Mouse (Mus musculus): ENCODE measurements at regions not wholly inside any gene's neighbourhood (a gene's known extent, or its start where the extent isn't known, plus 50 kb on each side); places are given as distances from the start of the nearest gene placed in this dataset.
"Not testable (repeated sequence)": the region's sequence is repeated elsewhere in the genome, so short reads cannot be mapped to it uniquely, and the experiment has no call there.

DNA sequence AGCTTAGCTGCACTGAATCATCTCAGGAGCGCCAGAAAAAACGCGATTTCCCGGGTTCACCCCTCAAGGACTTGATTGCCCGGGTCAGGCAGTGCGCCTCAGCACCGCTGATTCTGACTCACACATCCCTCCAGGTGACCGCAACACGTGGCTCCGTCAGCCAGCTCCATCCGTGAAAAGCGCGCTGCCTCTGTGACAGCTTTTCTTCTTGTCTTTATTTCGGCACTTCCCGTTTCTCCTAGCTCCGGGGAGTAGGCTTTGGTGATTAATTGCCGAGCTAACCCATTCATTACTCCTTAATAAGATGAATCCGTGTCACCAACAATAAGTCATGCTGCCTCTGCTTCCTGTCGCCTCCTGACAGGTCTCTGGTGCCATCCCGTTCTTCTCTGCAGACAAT is 108.6 kb downstream of the Katnal1 start:
- peak; percentile 16 for DNase-seq

DNA sequence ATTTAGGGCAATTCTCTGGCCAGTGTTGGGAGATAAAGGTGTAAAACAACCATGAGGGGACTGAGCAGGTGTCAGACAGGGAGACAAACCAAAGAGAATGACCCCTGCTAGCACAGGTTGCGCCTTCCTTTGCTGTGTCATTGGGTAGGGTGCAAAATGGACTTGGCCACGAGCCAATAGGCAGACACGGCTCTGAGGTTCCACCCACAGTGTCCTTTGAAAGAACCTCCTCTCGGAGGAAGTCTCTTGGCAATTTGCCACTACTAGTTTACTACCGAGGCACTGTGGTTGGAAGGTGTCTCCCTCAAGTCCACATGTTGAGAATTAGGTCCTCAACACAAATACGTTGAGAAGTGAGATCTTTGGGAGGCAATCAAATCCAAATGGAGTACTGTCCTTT is 109.7 kb downstream of the Katnal1 start:
- DNase-seq, result no peak

DNA sequence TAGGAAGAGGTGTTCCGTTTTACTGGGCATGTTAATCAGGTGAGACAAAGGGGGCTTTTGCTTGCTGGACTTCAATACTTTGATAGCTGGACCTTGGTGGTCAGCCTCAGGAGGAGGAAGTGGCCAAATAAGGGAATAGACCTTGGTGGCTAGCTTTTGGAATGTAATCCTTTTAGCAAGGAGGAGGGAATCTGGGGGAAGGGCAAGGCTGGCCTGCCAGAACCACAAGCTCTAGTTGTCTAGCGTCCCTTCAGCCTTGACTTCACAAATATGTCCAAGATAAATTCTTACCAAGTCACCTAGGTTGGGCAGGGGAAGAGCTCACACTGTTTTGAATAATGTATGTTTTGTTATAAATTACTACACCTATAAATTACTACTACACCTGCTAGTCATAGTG is 110.4 kb downstream of the Katnal1 start:
- DNase-seq, result no peak

DNA sequence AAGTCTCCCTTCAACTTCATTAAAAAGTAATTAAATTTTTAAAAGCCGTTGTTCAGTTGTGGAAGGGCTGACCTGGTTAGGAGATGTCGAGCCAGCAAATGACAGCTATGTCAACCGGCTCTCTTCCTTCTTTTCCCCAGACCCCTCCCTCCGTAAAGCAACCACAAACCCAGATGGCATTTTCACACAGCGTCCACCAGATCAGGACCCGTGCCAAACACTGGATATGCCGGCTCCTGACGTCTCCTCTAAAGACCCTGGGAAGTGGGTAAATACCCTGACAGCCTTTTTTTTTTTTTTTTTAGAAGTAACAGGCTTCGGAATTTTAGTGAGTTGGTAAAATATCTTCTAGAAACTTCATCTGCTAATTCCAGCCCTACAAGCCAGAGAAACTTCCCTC is 116.3 kb downstream of the Katnal1 start:
- no peak for DNase-seq

DNA sequence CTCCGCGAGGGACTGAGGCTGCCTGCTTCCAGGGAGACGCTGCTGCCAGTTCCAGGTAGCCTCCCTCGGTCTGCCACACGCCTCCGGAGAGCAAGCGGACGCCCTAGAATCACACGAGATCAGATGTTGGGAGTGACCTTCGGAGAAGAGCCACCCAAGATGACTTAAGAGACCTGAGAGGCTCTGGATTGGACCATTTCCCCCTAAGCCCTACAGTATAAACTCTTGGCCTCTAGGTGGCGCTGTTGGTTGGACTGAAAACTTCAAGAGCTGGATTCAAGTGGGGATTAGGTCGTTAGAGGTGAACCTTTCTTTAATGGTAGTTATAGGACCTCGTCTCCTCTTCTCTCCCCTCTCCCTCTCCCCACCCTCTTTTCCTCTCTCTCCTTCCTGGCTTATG is 117.1 kb downstream of the Katnal1 start:
- peak; percentile 81 for DNase-seq

DNA sequence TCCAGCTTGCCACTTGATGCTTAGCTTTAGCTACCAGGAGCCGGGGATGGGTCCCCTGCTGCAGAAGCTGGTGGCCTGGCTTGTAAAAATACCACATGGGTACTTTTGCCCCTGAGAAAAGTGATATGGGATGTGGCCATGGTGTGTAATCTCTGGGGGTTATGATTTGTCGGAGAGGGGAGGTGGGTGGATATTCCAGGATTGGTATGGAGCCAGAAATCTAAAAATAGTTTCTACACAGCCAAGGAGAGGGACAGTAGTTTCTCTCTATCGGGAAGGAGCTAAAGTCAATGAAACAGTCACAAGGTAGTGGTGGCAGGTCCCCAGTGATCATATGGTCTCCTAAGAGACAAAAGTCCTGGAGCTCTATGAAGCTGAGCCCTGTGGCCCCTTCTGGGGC is 119.6 kb downstream of the Katnal1 start:
- no peak for DNase-seq

DNA sequence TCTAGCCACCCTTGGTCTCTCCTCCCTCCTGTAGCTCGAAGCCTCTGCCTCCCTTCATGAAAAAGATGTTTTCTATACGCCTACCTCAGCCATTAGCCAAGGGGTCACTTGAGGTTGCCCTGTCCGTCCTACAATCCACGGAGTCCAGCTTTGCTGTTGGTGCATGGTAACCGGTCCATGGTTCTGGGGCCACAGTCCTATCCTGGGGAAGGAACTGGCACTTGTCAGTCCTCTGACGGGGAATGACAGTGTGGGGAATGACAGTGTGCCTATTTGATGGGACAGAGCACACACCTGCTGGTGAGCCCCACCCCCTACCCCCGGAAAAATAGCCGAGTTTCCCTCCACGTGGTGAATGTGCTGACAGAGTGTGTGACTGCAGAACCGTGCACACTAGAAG is 120.1 kb downstream of the Katnal1 start:
- DNase-seq, result no peak

DNA sequence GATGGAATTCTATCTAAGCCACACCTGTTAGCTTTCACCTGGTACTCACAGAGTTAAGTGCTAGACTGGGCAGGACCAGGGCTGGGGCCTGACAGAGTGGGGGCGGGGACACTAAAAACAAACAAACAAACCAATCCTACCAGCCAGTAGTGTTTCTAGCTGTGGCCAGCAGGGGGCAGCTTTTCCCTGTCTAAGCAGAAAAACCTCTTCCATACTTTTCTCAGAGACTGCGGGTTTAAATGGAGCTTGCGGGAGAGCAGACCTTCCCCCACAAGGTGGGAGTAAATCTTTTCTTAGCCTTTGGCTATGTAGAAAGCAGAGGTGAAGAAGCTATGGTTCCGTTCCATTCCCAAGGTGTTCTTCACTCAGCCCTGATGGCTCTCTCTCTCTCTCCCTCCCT is 120.7 kb downstream of the Katnal1 start:
- DNase-seq, result peak; percentile 85

DNA sequence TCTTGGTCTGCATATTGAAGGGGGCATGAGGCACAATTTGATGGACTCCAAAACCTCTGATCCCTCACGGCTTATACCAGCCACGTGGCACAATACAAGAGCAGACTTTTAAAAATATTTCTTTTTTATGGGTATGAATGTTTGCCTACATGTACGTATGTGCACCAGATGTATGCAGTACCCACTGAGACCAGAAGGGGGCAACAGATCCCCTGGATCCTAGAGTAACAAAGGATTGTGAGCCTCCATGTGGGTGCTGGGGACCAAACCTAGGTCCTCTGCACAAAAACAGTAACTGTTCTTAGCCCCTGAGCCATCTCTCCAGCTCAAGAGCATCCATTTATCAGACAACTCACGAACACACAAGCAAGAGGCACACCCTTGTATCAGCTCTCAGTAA is 121.5 kb downstream of the Katnal1 start:
- no peak for DNase-seq

DNA sequence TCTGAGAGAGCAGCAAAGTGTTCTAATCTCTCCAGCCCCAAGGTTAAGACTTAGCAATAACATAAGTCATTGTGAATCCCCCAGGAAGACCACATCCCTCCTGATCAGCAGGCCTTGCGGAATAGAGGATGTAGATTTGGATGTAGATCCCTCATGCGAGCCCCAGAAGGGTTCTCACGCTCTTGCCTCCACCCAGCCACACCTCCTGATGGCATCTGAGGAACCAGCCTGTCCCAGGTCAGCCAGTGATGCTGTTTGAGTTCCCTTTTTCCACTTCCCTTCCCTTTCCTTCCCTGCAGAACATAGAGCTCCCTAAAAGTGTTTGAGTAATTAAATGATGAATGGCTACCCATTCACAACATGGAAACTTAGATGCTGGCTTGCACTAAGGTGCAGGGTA is 124.1 kb downstream of the Katnal1 start:
- no peak for DNase-seq

DNA sequence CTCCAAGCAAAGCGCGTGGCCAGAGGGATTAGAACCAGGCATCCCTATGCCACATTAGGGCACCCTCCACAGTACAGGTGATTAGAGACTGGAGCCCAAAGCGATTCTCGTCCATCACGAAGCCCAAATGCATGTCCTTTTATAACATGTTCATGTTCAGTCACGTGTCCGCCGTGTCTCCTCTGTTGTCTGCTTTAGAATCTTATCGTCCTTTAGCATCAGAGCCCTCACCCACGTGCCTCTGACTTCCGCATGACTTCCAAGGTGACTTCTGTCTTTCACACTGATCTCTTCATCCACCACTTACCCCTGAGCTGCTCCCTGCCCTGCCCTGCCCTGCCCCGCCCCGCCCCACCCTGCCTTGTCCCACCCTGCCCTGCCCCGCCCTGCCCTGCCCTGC is 125.3 kb downstream of the Katnal1 start:
- DNase-seq, result no peak

DNA sequence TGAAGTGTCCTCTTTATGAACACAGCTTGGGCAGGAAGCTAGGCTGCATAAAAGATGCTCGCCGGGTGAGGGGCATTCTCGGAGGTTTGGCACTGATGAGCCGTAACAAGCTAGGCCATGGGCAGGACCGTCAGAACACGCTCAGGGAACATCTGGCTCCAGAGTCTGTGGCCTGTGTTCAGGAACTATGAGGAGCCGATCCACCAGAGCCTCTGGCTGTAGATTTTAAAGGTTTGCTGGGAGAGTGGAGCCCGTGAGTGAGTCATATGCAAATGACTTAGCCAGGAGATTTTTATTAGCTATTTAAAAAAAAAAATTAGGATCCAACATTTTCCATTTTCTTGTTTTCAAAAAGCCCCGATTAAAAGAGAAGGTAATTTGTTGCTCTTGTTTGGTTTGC is 126.4 kb downstream of the Katnal1 start:
- DNase-seq, result no peak

DNA sequence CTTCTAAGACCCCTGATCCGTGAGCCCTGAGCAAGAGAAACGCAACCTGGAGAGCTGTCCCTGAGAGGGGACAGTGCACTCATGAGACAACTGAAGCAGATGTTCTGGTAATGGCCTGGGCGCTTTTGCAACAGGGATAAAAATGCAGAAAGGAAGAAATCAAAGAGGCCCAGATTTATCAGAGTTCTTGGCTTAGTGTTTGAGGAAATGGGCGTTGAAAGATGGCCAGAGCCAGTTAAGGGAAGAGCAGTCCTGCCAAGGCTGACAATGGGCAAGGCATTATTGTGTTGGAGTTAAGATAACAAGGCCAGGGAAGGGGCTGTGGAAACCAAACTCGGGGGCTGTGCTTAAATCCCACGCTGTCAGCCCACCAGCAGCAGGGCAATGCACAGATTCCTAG is 130.6 kb downstream of the Katnal1 start:
- no peak for DNase-seq

DNA sequence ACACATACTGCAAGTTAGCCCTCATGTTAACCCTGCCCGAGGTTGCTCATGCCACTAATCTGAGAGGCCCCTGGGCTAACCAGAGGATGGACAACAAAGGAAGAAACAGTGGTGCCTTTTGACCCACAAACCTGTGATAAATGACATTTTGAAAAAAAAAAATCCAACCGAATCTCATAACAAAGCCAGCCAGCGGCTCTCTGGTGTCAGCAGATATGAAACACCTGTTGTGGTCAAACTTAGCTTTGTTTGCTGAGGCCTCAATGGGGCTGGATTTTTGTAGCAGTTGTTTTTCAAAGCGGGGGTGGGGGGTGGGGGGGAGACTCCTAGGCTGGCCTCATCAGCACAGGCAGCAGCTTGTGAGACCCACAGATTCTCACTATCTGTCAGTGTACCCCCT is 133.0 kb downstream of the Katnal1 start:
- no peak for DNase-seq

DNA sequence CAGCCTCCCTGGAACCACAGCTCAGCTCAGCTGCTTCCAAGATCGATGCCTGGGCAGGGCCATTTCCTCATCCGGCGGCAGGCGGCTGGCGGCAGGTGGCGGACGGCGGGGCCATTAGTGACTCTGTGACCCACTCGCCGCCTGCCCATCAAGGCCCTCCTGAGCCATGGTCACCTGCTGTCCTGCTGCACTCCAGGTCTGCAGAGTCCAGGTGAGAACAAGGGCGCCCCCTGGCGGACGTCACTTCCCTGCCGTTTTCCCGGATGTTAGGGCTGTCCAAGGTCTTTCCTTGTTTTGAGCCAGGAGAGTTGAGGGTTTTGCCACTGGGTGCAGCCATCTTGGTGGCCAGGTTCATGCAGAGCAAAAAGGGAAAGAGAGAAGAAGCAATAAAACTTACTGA is 134.7 kb downstream of the Katnal1 start:
- peak; percentile 72 for DNase-seq

DNA sequence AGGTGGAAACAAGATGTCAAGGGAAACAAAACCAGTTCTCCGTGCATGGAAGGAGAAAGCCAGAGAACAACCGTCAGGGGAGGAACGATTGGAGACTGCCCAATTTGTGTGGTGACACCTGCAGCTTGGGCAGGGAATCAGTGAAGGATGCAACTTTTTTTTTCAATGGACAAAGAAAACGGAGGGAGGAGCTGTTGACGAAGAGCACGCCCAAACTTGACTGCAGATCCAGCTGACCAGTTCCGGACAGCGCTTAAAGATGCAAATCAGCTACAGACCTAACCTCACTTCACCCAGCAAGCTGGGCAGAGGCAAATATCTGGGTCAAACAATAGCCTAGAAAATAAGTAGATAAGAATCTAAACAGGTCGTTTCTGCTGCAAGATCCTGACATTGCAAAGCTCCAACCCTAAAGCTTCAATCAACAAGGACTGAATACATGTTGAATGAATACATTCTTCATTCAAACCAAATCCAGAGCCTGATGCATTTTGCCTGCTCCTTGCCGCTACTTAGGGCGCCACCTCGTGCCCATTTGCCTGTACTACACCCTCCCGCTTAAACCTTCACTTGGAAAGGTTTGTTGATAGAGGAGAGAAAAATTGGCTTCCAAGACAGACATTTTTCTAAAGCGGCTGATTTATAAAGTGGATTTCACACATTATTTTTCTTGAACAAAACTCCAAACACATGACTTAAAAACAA is 136.2 kb downstream of the Katnal1 start:
- peak; percentile 98 for DNase-seq

DNA sequence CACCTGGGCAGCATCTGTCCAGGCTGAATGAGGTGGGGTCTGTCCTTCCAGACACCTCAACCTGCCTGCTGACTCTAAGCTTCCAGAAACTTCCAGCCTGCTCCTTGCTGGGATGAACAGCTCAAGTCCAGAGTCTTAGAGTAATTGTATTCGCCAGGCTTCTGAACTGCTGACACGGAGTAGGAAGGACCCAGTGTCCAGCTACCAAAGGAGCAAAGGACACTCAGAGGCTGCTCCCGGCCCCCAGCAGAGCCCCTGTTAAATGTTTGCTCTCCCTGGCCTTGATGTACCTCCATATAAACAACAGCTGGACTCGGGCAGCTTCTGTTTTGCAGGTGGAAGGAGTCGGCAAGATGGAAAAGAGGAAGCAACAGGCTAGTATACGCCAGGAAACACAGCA is 137.5 kb downstream of the Katnal1 start:
- no peak for DNase-seq

DNA sequence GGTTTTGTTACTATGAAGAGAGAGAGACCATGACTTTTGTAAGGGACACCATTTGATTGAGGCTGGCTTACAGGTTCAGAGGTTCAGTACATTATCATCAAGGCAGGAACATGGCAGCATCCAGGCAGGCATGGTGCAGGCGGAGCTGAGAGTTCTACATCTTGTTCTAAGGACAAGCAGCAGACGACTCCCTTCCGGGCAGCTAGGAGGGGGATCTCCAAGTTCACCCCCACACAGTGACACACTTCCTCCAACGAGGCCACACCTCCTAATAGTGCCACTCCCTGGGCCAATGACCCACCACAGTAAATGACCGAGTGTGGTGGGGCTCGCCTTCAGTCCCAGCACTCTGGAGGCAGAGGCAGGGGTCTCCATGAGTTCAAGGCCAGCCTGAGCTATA is 138.8 kb downstream of the Katnal1 start:
- DNase-seq, result not testable (repeated sequence)

DNA sequence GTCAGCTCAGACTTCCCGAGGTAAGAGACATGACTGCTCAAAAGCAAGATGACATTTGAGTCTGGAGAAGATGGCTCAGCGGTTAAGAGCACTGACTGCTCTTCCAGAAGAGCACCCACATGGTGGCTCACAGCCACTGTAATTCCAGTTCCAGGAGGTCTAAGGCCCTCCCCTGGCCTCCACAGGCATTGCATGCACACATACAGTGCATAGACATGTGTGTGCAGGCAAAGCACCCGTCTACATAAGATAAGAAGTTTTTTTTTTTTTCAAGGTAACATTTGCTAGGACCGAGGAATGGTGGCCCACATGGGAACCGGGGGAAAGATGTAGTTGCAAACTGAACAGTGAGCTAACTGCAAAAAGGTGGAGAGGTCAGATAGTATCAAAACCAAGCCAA is 139.3 kb downstream of the Katnal1 start:
- DNase-seq, result no peak

DNA sequence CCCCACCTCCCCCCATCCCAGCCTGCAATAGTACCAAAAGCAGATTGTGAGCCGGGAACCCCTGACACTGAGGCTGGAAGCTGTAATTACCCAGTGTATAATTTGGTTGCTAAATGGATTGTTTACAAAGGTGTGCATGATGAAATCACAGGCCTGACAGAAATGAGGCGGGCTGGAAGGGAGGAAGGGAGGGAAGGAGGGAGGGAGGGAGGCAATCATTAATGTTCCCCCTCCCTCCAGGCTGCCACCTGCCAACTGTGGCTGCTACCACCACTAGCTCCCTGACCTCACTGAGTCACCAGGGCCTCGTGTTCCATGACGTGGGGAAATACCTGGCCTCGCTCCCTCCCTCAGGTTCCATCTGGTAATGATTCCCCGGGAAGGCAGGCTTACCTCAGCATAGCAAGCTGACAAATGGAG is 140.0 kb downstream of the Katnal1 start:
- no peak for DNase-seq

DNA sequence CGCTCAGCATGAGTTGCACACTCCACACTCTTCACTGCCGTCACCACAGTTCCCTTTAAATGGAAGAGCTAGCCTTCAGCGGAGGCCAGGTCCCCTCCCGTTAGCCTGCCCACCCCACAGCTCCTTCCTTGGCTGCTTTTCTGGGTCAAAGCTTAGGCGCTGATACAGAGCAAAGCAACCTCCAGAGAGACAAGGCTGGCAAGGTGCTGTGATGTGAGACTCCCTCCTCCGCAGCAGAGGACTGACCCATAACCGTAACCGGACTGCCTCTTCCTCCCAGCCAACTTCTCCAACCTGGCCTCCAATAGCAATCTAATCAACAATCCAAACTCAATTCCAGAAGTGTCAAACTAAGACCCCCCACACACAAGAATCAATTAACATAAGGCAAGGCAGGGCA is 140.4 kb downstream of the Katnal1 start:
- no peak for DNase-seq

DNA sequence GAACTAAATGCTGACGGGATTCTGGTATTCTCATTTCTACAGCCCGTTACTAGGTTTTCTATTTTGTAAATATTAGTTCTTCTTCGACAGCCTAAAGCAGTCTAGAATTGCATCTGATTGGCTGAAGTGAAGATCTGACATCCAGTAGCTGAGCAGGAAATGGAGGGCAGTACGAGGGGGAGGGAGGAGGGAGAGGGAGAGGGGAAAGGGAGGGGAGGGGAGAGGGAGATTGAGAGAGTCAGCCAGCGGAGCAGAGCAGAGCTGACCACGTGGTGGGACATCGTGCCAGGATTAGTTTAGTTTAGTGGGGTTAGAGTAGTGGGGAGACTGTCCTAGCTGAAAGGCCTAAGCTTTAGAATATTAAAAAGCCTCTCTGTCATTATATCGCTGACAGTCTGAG is 141.8 kb downstream of the Katnal1 start:
- no peak for DNase-seq

DNA sequence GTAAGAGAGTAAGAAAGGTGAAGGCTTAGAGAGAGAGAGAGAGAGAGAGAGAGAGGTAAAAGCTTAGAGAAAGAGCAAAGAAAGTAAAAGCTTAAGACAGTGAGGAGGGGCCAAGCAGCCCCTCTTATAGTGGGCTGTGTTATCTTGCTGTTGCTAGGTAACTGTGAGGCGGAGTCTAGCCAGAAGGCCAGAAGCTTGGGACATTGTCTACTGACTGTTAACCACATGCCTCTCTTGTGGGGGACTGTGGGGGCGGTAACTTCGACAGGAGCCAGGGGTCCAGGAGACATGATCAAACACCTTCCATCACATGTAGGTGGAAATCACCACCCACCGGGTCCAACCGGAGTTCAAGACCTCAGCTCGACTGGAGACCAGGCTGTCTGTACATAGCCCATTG is 148.0 kb downstream of the Katnal1 start:
- DNase-seq, result not testable (repeated sequence)

DNA sequence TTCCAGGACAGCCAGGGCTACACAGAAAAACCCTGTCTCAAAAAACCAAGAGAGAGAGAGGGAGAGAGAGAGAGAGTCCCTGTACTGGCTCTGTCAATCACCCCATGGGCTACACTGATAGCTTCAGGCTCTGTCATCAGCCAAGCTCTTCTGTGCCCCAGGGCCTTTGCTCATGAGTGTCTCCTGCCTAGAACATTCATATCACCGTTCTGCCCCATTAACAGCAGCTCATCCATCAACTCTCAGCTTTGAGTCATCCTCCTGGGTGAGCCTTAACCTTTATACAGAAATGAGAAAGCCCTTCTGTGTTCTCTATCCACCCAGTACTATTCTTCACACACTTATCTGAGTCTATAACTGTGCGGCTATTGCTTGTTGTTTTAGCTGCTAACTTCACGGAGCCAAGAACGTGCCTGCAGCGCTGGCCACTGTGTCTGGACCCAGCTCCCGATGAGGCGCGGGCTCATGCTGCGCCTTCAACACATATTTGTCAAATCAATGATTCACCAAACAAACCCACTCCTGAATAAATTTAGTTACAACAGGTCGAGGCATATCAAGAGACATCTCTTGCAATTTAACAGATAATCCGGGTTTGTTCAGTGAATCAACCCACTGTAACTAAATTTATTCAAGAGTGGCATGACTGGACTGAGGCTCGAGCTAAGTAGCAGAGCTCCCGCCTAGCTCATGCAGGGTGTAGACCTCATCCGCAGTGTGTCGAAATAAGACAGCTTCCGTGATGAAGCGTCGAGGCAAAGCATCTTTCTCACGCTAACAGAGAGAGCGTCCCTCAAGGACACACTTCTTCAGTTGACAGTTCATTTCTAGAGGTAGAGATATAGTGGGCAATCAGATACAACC is 152.1 kb downstream of the Katnal1 start:
- no peak for DNase-seq

DNA sequence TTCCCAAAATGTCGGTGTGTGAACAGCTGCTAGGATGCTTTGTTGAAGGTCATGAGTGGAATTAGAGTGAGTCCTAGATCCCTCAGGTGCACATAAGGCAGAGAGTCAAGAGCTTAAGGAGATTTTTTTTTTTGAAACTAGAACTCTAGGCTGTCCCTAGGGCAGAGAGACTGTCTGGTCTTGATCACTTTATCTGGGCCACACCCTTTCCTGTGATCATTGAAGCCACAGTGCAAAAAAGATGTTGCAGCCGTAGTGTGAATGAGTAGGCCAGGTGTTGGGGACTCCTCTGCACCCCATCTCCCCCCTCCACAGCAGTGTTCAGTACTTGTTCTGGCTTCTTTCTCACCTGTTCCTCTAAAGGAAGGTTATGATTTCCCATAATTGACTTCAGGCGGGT is 153.9 kb downstream of the Katnal1 start:
- no peak for DNase-seq

Measured in right cerebral cortex, postnatal 4 days (tissue).